Mouse (Mus musculus): Measurements from ENCODE around the gene Olfr1428. TPM values are rescaled to one million over a fixed set of nuclear protein-coding genes. Genes with fewer than 3 reads are reported as not detected.

The Olfr1428 gene
- not detected in 2 replicates for polyA plus RNA-seq (2014; fragmentation: Nextera tagmentation; extraction: Ambion mirVana)

DNA sequence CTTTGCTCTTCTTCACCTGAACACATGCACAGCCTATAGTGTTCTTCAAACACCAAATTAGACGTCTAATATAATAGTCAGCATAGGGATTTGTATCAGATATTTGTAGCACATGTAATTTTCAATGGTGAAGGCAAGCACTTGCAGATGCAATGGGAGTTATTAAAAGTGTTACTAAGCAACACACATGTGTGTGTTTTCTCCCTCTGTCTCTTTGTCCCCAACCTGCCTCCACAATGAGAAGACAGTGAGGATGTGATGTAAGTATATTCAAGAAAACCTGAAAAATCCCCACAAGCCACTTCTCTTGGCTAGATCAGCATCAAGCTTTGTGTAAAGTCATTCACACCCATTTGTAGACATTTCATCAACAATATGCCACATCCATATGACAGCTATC, at the start of gene Olfr1428:
TSS of gene Olfr1428 (minus strand) at position 101 of the 400 bp plus-strand sequence.
- DNase-seq (ENCODE audit: low spot score), result no peak
- WGBS, result 84% methylated on average over 1 of the region's 1 CpGs
- Histone ChIP-seq H3K4me2 (replicated peaks) (no peak within 1 kb of the TSS), H3K9ac (no peak within 1 kb of the TSS), H3K4me1 (replicated peaks; ENCODE audit: control insufficient read depth, insufficient read depth, low read length) (no peaks in the 10 kb centered on the region), H3K4me3 (replicated peaks; ENCODE audit: low read length) (no peak within 1 kb of the TSS), H3K27ac (no peak within 1 kb of the TSS), H3K9me3 (ENCODE audit: control insufficient read depth, low read length) (no peaks in the 10 kb centered on the region), H3K36me3 (replicated peaks; ENCODE audit: control insufficient read depth, insufficient read depth) (no peaks in the 10 kb centered on the region), H3K27me3 (ENCODE audit: control insufficient read depth, insufficient read depth, low read length) (no peaks in the 10 kb centered on the region)
- ATAC-seq (ENCODE audit: low FRiP score), result no peak

- no peak overlapping the region for H3K4me2 ChIP-seq (replicated peaks)
Measured at GRCm38 (mm10) chr19:12145452-12145851, 29.8 kb upstream of the Olfr1428 start.

GRCm38 (mm10) chr19:12143356-12143755, 27.7 kb upstream of the Olfr1428 start:
- no peaks in the 10 kb centered on the region for H3K27me3 ChIP-seq (ENCODE audit: control insufficient read depth, insufficient read depth, low read length)
- no peaks in the 10 kb centered on the region for H3K4me1 ChIP-seq (replicated peaks; ENCODE audit: control insufficient read depth, insufficient read depth, low read length)
- no peak overlapping the region for H3K4me2 ChIP-seq (replicated peaks)
- no peak for ATAC-seq (ENCODE audit: low FRiP score)
- no peak for DNase-seq (ENCODE audit: low spot score)
- no peaks in the 10 kb centered on the region for H3K36me3 ChIP-seq (replicated peaks; ENCODE audit: control insufficient read depth, insufficient read depth)
- 27% methylated on average over 1 of the region's 1 CpGs for WGBS
- no peak overlapping the region for H3K4me3 ChIP-seq (replicated peaks; ENCODE audit: low read length)
- H3K27ac ChIP-seq, result no peak overlapping the region
- H3K9ac ChIP-seq, result no peak overlapping the region
- no peaks in the 10 kb centered on the region for H3K9me3 ChIP-seq (ENCODE audit: control insufficient read depth, low read length)

More at GRCm38 (mm10) chr19:12145452-12145851, 29.8 kb upstream of the Olfr1428 start:
- H3K27me3 ChIP-seq (ENCODE audit: control insufficient read depth, insufficient read depth, low read length), result no peaks in the 10 kb centered on the region
- ATAC-seq (ENCODE audit: low FRiP score), result no peak
- no peak overlapping the region for H3K4me3 ChIP-seq (replicated peaks; ENCODE audit: low read length)
- H3K27ac ChIP-seq, result no peak overlapping the region
- no peak overlapping the region for H3K9ac ChIP-seq
- H3K36me3 ChIP-seq (replicated peaks; ENCODE audit: control insufficient read depth, insufficient read depth), result no peaks in the 10 kb centered on the region
- no peaks in the 10 kb centered on the region for H3K4me1 ChIP-seq (replicated peaks; ENCODE audit: control insufficient read depth, insufficient read depth, low read length)
- 91% methylated on average over 3 of the region's 3 CpGs for WGBS
- no peak for DNase-seq (ENCODE audit: low spot score)
- H3K9me3 ChIP-seq (ENCODE audit: control insufficient read depth, low read length), result no peaks in the 10 kb centered on the region

DNA sequence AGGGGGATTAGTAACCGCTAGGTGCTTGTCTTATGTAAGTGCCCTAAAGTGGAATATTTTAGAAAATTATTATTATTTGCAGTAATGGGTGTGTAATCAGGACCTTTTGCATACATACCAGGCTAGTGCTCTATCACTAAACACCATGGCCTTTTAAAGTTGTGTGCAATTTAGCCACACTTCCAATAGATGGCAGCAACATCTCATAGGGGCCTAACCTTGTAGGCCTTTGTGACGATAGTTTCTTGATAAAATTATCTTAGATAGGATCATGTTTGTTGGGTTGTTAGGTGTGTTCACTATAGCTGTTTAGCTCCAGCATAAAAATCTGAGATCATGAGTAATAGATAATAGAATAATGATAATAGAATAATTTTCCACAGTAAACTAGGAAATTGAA, 18.6 kb upstream of the Olfr1428 start:
- WGBS, result 32% methylated on average over 2 of the region's 2 CpGs
- Histone ChIP-seq H3K36me3 (replicated peaks; ENCODE audit: control insufficient read depth, insufficient read depth) (no peaks in the 10 kb centered on the region), H3K27ac (no peak overlapping the region), H3K4me1 (replicated peaks; ENCODE audit: control insufficient read depth, insufficient read depth, low read length) (no peaks in the 10 kb centered on the region), H3K9ac (no peak overlapping the region), H3K9me3 (ENCODE audit: control insufficient read depth, low read length) (no peaks in the 10 kb centered on the region), H3K4me3 (replicated peaks; ENCODE audit: low read length) (no peak overlapping the region), H3K27me3 (ENCODE audit: control insufficient read depth, insufficient read depth, low read length) (no peaks in the 10 kb centered on the region), H3K4me2 (replicated peaks) (no peak overlapping the region)
- ATAC-seq (ENCODE audit: low FRiP score), result no peak
- peak; percentile 57 for DNase-seq (ENCODE audit: low spot score)

DNA sequence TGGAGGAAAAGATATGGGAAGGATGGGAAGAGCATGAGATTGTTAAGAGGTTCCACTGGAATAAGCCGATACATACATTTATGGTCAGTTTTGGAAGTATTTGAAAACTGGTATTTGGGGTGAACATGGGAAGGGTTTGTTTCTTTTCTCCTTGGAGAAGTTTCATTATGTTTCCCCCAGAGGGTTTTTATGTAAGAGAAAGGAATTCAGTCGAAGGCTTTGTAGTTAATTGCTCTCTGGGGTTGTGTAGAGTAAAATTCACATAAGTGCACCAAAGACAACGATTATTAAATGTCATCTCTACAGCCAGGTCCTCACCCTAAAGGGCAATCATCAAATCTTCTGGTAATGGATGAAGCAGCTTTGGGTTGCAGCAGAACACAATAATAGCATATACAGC, 7.4 kb upstream of the Olfr1428 start, which contains the start of gene Olfr76:
TSS of gene Olfr76 (minus strand) at position 101 of the 400 bp plus-strand sequence.
- H3K9ac ChIP-seq, result no peak within 1 kb of the TSS
- no peaks in the 10 kb centered on the region for H3K36me3 ChIP-seq (replicated peaks; ENCODE audit: control insufficient read depth, insufficient read depth)
- H3K27me3 ChIP-seq (ENCODE audit: control insufficient read depth, insufficient read depth, low read length), result no peaks in the 10 kb centered on the region
- no peak within 1 kb of the TSS for H3K4me2 ChIP-seq (replicated peaks)
- ATAC-seq (ENCODE audit: low FRiP score) (no peak), DNase-seq (ENCODE audit: low spot score) (no peak)
- H3K4me3 ChIP-seq (replicated peaks; ENCODE audit: low read length), result no peak within 1 kb of the TSS
- 79% methylated on average over 3 of the region's 3 CpGs for WGBS
- no peak within 1 kb of the TSS for H3K27ac ChIP-seq
- no peaks in the 10 kb centered on the region for H3K9me3 ChIP-seq (ENCODE audit: control insufficient read depth, low read length)
- H3K4me1 ChIP-seq (replicated peaks; ENCODE audit: control insufficient read depth, insufficient read depth, low read length), result no peaks in the 10 kb centered on the region

GRCm38 (mm10) chr19:12116464-12116863, 767 bp upstream of the Olfr1428 start:
- WGBS, result 94% methylated on average over 3 of the region's 3 CpGs
- ATAC-seq (ENCODE audit: low FRiP score) (no peak), DNase-seq (ENCODE audit: low spot score) (no peak)
- Histone ChIP-seq H3K9me3 (ENCODE audit: control insufficient read depth, low read length) (no peaks in the 10 kb centered on the region), H3K4me1 (replicated peaks; ENCODE audit: control insufficient read depth, insufficient read depth, low read length) (no peaks in the 10 kb centered on the region), H3K4me2 (replicated peaks) (no peak overlapping the region), H3K9ac (no peak overlapping the region), H3K27ac (no peak overlapping the region), H3K4me3 (replicated peaks; ENCODE audit: low read length) (no peak overlapping the region), H3K36me3 (replicated peaks; ENCODE audit: control insufficient read depth, insufficient read depth) (no peaks in the 10 kb centered on the region), H3K27me3 (ENCODE audit: control insufficient read depth, insufficient read depth, low read length) (no peaks in the 10 kb centered on the region)

DNA sequence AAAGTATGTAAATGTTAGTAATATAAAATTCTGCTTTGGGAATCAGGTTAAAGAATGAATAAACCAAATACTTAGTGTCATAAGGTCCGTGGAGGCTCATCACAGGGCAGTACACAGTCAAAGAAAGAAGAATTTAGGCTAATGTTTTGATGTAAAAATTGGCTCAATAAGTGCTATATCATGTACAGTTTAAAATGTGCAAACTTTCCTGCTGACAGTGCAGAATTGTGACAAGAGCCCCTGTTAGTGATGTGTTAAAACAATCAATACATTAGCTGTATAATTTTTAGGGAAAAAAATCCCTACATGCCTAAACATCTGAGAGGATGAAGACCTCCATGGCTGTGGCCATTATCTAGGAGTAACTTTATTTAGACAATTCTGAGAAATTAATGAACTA, 1.9 kb downstream of the Olfr1428 start:
- Histone ChIP-seq H3K9ac (no peak overlapping the region), H3K36me3 (replicated peaks; ENCODE audit: control insufficient read depth, insufficient read depth) (no peaks in the 10 kb centered on the region), H3K4me1 (replicated peaks; ENCODE audit: control insufficient read depth, insufficient read depth, low read length) (no peaks in the 10 kb centered on the region), H3K4me3 (replicated peaks; ENCODE audit: low read length) (no peak overlapping the region), H3K9me3 (ENCODE audit: control insufficient read depth, low read length) (no peaks in the 10 kb centered on the region), H3K27me3 (ENCODE audit: control insufficient read depth, insufficient read depth, low read length) (no peaks in the 10 kb centered on the region), H3K4me2 (replicated peaks) (no peak overlapping the region), H3K27ac (no peak overlapping the region)
- no peak for ATAC-seq (ENCODE audit: low FRiP score)
- DNase-seq (ENCODE audit: low spot score), result no peak
- 70% methylated on average over 1 of the region's 1 CpGs for WGBS

- ATAC-seq (ENCODE audit: low FRiP score), result no peak
- Histone ChIP-seq H3K4me2 (replicated peaks) (no peak overlapping the region), H3K4me1 (replicated peaks; ENCODE audit: control insufficient read depth, insufficient read depth, low read length) (no peaks in the 10 kb centered on the region), H3K36me3 (replicated peaks; ENCODE audit: control insufficient read depth, insufficient read depth) (no peaks in the 10 kb centered on the region), H3K9ac (no peak overlapping the region), H3K27me3 (ENCODE audit: control insufficient read depth, insufficient read depth, low read length) (no peaks in the 10 kb centered on the region), H3K27ac (no peak overlapping the region), H3K9me3 (ENCODE audit: control insufficient read depth, low read length) (no peaks in the 10 kb centered on the region), H3K4me3 (replicated peaks; ENCODE audit: low read length) (no peak overlapping the region)
- DNase-seq (ENCODE audit: low spot score), result no peak
- 61% methylated on average over 1 of the region's 1 CpGs for WGBS
Measured at GRCm38 (mm10) chr19:12104541-12104940, 11.2 kb downstream of the Olfr1428 start.

DNA sequence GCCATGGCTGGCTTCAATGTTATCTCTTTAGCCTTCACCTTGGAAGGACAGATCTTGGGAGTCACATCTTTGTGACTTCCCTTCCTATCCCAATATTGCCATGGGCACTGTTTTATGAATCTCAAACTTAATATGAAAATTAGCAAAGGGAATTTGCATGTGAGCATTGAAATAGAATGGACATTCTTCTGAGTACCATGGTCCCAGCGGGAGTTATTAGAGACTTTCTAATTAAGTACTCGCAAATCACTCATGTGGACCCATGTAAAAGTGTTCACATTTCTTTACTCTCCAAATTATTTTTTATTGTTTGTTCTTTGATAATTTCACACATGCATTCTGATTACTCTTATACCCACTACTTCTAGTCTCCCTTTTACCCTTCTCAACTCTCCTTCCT, 12.5 kb downstream of the Olfr1428 start, which contains the start of gene Olfr1427:
TSS of gene Olfr1427 (minus strand) at position 101 of the 400 bp plus-strand sequence.
- no peak within 1 kb of the TSS for H3K4me3 ChIP-seq (replicated peaks; ENCODE audit: low read length)
- 91% methylated on average over 2 of the region's 2 CpGs for WGBS
- H3K27ac ChIP-seq, result no peak within 1 kb of the TSS
- no peaks in the 10 kb centered on the region for H3K9me3 ChIP-seq (ENCODE audit: control insufficient read depth, low read length)
- no peaks in the 10 kb centered on the region for H3K36me3 ChIP-seq (replicated peaks; ENCODE audit: control insufficient read depth, insufficient read depth)
- no peak within 1 kb of the TSS for H3K9ac ChIP-seq
- H3K4me1 ChIP-seq (replicated peaks; ENCODE audit: control insufficient read depth, insufficient read depth, low read length), result no peaks in the 10 kb centered on the region
- H3K27me3 ChIP-seq (ENCODE audit: control insufficient read depth, insufficient read depth, low read length), result no peaks in the 10 kb centered on the region
- ATAC-seq (ENCODE audit: low FRiP score) (no peak), DNase-seq (ENCODE audit: low spot score) (no peak)
- H3K4me2 ChIP-seq (replicated peaks), result no peak within 1 kb of the TSS

GRCm38 (mm10) chr19:12091913-12092312, 23.8 kb downstream of the Olfr1428 start, which contains the start of gene Olfr1426:
Gene Olfr1426, minus strand, starts transcription at chr19:12092013.
- 87% methylated on average over 1 of the region's 1 CpGs for WGBS
- Histone ChIP-seq H3K4me1 (replicated peaks; ENCODE audit: control insufficient read depth, insufficient read depth, low read length) (no peaks in the 10 kb centered on the region), H3K9me3 (ENCODE audit: control insufficient read depth, low read length) (no peaks in the 10 kb centered on the region), H3K9ac (no peak within 1 kb of the TSS), H3K27me3 (ENCODE audit: control insufficient read depth, insufficient read depth, low read length) (no peaks in the 10 kb centered on the region), H3K4me3 (replicated peaks; ENCODE audit: low read length) (no peak within 1 kb of the TSS), H3K36me3 (replicated peaks; ENCODE audit: control insufficient read depth, insufficient read depth) (no peaks in the 10 kb centered on the region), H3K27ac (no peak within 1 kb of the TSS), H3K4me2 (replicated peaks) (no peak within 1 kb of the TSS)
- ATAC-seq (ENCODE audit: low FRiP score), result no peak
- no peak for DNase-seq (ENCODE audit: low spot score)
